Mouse (Mus musculus) stomach, embryonic 14.5 days (tissue): Measurements from ENCODE around the gene Frat1. TPM values are rescaled to one million over a fixed set of nuclear protein-coding genes. Genes with fewer than 3 reads are reported as not detected.
A peak's percentile ranks its signal among the peaks of the same experiment; 100 is the strongest.
"Not testable (repeated sequence)": the region's sequence is repeated elsewhere in the genome, so short reads cannot be mapped to it uniquely, and the experiment has no call there.

Experiments
- ATAC-seq: fragments of 200-750 bp; cut with Nextera tagmentation; 2 replicates; pipeline ENCODE4 v1.8.0; 2017; ENCODE audit warnings: low read depth, moderate TSS enrichment; ENCODE audit not compliant: insufficient number of reproducible peaks, insufficient read depth, low FRiP score
- H3K27ac ChIP-seq: fragments of 300-500 bp; sonication (generic); 2 replicates; pipeline ENCODE4 v1.5.1; 2014; ENCODE audit warnings: mild to moderate bottlenecking, low read length, moderate library complexity, mixed read lengths
- H3K27me3 ChIP-seq: fragments of 300-500 bp; sonication (generic); 2 replicates; pipeline ENCODE4 v1.6.1; 2014; ENCODE audit warnings: low read length, control low read depth, mixed read lengths; ENCODE audit not compliant: control insufficient read depth, insufficient read depth
- H3K36me3 ChIP-seq: fragments of 300-500 bp; sonication (generic); 2 replicates; pipeline ENCODE4 v1.6.1; 2014; ENCODE audit warnings: mild to moderate bottlenecking, control low read depth, low read length, moderate library complexity, mixed read lengths; ENCODE audit not compliant: control insufficient read depth, insufficient read depth
- H3K4me1 ChIP-seq: fragments of 300-500 bp; sonication (generic); 2 replicates; pipeline ENCODE4 v1.6.1; 2014; ENCODE audit warnings: low read length, control low read depth, mixed read lengths; ENCODE audit not compliant: control insufficient read depth, insufficient read depth
- H3K4me2 ChIP-seq: fragments of 300-500 bp; sonication (generic); replicated peaks from 2 replicates; pipeline ENCODE4 v1.6.1; 2014; ENCODE audit warnings: low read depth, low read length, control low read depth
- H3K4me3 ChIP-seq: fragments of 300-500 bp; sonication (generic); 2 replicates; pipeline ENCODE4 v1.5.1; 2014; ENCODE audit warnings: low read depth, low read length, control low read depth
- H3K9ac ChIP-seq: fragments of 300-500 bp; sonication (generic); replicated peaks from 2 replicates; pipeline ENCODE4 v1.6.1; 2014; ENCODE audit warnings: low read depth, mild to moderate bottlenecking, control low read depth, low read length, moderate library complexity, mixed read lengths
- H3K9me3 ChIP-seq: fragments of 300-500 bp; sonication (generic); 2 replicates; pipeline ENCODE4 v1.6.1; 2016; ENCODE audit warnings: low read depth, low read length, control low read depth; ENCODE audit not compliant: control insufficient read depth
- WGBS: fragments of 180-500 bp; shearing (Covaris S2); extraction: QIAGEN DNeasy Blood & Tissue Kit; methylation state at CpG from one replicate; pipeline ENCODE4 v1.1.7; 2014; 5-methylcytosine and 5-hydroxymethylcytosine counted together
- polyA plus RNA-seq: library from polyadenylated mRNA; unstranded; fragments of >200 nt; fragmentation: Nextera tagmentation; extraction: Ambion mirVana; gene quantifications from 2 replicates; pipeline ENCODE4 v1.2.1, GENCODE M21; 2014

Gene Frat1
- polyA plus RNA-seq, 1 experiment from 2014 or later: 14.1 TPM

DNA sequence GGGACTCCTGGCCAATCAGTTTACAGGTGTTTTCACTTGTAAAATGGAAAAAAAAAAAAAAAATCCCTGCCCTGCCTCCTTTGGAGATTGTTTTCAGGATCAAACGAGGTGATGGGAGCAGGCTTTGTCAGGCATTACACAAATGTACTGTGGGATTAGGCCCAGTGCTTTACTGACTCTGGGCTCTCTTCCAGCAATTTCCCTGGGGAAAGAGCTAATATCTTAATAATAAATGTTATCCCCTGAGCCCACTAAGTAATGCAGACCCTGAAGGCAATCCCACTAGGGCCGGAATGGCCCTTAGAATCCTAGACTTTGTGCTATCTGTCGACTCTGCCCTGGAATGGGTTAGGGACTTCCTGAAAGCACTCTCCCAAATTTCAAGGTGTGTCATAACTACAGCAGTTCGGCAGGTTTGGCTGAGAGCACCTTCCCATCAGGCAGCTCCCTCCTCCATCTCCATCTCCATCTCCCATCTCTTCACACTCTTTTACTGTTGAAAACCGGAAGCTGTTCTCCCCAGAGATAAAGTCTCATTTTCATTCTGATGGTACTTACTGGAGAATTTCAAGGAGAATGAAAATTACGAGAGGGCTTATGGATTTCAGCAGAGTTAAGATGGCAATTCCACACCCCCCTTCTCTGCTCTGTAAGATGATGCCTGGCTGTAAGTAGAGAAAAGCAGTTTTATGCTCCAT lies 20.4 kb downstream of the Frat1 start:
- H3K27me3 ChIP-seq: no peaks in the 10 kb centered on the region
- no peaks in the 10 kb centered on the region for H3K36me3 ChIP-seq
- 33% methylated on average over 6 of the region's 6 CpGs for WGBS
- no peak overlapping the region for H3K4me2 ChIP-seq
- H3K9ac ChIP-seq: no peak overlapping the region
- H3K27ac ChIP-seq: peak overlapping the region; percentile 15; the same call in 1 of the 2 replicates
- no peak for ATAC-seq
- no peak overlapping the region for H3K4me3 ChIP-seq
- no peaks in the 10 kb centered on the region for H3K9me3 ChIP-seq
- H3K4me1 ChIP-seq: peaks cover 12% of the 10 kb centered on the region; the same call in 1 of the 2 replicates

DNA sequence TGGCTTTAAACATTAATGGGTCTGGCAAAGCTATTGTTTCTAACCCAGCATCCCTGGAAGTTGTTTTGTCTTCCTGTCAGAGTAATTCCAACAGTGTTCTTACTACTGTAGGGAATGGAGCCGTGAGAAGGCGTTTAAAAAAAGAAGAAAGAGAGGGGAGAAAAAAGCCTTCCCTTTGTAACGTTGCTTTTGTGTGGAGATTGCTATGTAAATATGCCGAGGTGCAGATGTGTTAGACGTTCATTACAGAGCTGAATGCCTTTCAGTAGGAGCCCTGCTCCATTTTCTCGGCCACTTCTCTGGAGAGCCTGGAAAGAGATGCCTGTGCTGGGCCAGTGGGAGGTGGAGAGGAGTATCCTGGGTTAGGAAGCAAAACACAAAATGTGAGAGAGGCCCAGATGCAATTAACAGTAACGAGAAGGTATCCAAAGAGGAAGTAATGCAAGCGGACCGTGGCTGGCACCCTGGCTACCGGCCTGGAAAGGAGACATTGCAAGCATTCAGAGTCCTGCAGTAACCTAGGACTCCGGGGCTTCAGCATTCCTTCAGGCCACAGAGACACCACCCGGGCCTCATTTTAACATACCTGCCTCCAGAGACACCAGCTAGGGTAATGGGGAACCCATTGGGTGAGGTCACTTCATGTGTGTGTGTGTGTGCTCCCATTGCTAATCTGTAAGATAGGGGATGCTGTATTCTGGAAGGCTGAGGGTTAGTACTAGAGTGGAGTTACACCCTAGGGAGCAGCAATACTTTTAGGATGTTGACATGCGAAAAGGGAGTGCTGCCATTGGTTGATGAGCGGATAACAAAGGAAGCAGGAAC lies 21.2 kb downstream of the Frat1 start:
- H3K4me3 ChIP-seq: no peak overlapping the region
- peaks cover 12% of the 10 kb centered on the region; the same call in 1 of the 2 replicates for H3K4me1 ChIP-seq
- no peak overlapping the region for H3K9ac ChIP-seq
- WGBS: 41% methylated on average over 14 of the region's 14 CpGs
- H3K27me3 ChIP-seq: no peaks in the 10 kb centered on the region
- no peak for ATAC-seq
- no peaks in the 10 kb centered on the region for H3K9me3 ChIP-seq
- no peaks in the 10 kb centered on the region for H3K36me3 ChIP-seq
- no peak overlapping the region for H3K4me2 ChIP-seq
- H3K27ac ChIP-seq: 0 out of 2 replicates have a peak overlapping the region, but pooled peaks have one; percentile 15

DNA sequence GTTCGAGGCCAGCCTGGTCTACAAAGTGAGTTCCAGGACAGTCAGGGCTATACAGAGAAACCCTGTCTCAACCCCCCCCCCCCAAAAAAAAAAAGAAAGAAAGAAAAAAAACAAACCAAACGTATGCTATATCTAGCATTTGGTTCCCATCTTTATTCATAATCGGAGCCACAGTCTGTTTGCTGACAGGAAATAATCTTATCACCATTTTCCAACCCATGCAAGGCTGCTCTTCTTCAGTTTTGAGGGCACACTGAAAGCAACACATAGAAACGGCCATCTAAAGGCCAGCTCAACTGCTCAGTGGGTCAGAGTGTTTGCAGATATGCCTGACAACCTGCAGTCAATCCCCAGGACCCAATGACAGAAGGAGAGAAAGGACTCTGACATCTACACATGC lies 22.7 kb downstream of the Frat1 start:
- WGBS: 78% methylated on average over 4 of the region's 4 CpGs
- Histone ChIP-seq H3K4me1 (peaks cover 8% of the 10 kb centered on the region; the same call in 1 of the 2 replicates), H3K4me2 (no peak overlapping the region), H3K9ac (no peak overlapping the region), H3K4me3 (no peak overlapping the region), H3K36me3 (no peaks in the 10 kb centered on the region), H3K27ac (no peak overlapping the region), H3K9me3 (no peaks in the 10 kb centered on the region), H3K27me3 (no peaks in the 10 kb centered on the region)
- ATAC-seq: no peak

DNA sequence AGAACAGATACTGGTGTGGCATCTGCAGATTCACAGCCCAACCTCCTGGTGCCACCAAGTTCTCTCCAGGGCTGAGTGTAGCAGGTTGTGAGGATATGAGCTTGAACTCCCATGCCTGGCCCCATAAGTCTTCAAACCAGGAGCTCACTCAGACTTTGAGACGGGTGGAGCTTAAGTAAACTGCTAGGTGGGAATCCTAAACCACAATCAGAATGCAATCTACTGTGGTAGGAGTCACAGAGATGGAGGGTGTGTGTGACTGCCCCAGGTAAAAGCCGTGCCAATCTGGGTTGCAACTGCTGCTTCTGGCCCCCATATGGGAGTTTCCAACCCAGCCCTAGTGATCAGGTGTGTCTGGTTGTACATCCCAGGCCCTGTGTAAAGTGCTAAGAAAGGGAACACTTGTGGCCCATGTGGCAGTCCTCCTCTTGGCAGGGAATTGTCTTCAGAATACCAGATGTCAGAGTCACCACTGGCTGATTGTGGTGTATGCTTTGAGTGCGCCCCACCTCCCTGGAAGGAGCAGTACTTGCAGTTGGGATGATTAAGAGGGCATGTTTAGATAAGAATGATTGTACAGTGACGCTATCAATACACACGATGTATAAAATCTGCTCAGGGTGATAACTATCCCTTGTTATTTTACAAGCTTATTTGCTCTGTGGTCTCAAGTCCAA lies 27.5 kb downstream of the Frat1 start:
- peaks cover 3% of the 10 kb centered on the region; the same call in 1 of the 2 replicates for H3K36me3 ChIP-seq
- H3K9me3 ChIP-seq: no peaks in the 10 kb centered on the region
- no peak overlapping the region for H3K4me3 ChIP-seq
- H3K27ac ChIP-seq: no peak overlapping the region
- H3K4me1 ChIP-seq: no peaks in the 10 kb centered on the region
- no peaks in the 10 kb centered on the region for H3K27me3 ChIP-seq
- ATAC-seq: peak; percentile 50; the same call in 1 of the 2 replicates
- H3K4me2 ChIP-seq: no peak overlapping the region
- H3K9ac ChIP-seq: no peak overlapping the region
- WGBS: 64% methylated on average over 5 of the region's 5 CpGs

DNA sequence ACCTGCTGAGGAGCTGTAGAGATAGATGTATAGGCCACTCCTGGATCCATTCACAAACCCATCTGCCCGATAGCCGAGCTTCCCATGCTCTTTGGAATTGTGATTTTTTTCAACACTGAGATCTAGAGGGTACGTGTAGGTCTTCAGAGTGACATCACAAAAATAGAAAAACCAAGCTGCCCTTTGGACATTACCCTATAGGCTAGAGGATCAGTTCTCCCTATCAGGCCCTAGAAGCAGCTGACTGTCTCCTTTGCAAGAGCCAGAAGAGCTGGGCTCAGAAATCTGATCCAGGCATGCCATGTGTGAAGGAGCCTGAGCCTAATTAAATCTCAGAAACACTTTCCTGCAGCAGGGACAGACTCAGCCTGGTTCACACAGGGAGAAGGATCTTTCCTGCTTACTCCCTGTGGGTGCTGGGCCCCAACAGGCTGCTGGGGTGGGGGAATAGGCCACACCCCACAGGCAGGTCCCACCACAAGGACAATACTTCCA lies 28.1 kb downstream of the Frat1 start:
- H3K4me2 ChIP-seq: no peak overlapping the region
- no peak for ATAC-seq
- no peak overlapping the region for H3K27ac ChIP-seq
- H3K36me3 ChIP-seq: peaks cover 5% of the 10 kb centered on the region; the same call in 1 of the 2 replicates
- no peak overlapping the region for H3K4me3 ChIP-seq
- H3K9ac ChIP-seq: no peak overlapping the region
- WGBS: 72% methylated on average over 3 of the region's 3 CpGs
- H3K27me3 ChIP-seq: no peaks in the 10 kb centered on the region
- H3K9me3 ChIP-seq: no peaks in the 10 kb centered on the region
- no peaks in the 10 kb centered on the region for H3K4me1 ChIP-seq

DNA sequence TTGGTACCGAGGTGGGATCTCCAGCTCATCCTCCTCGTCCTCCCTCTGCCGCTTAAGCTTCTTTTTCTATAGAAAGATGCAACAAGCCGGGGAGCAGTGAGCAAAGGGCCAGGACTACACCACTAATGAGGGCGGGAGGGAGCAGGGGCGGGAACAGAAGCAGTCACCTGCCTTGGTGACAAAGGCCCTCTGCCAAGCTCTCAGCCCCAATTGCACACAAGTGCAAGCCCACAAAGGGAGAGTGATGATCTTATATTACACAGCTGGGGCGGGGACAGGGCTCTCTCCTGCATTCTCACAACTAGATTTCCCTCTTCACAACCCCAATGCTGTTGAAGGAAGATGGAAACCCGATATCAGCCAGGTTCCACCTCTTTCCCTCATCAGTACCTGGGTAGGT lies 36.9 kb downstream of the Frat1 start:
- H3K27ac ChIP-seq: no peak overlapping the region
- H3K36me3 ChIP-seq: peaks cover 42% of the 10 kb centered on the region
- H3K4me3 ChIP-seq: no peak overlapping the region
- 90% methylated on average over 8 of the region's 8 CpGs for WGBS
- no peaks in the 10 kb centered on the region for H3K27me3 ChIP-seq
- H3K9me3 ChIP-seq: no peaks in the 10 kb centered on the region
- no peaks in the 10 kb centered on the region for H3K4me1 ChIP-seq
- no peak overlapping the region for H3K4me2 ChIP-seq
- no peak for ATAC-seq
- H3K9ac ChIP-seq: no peak overlapping the region

DNA sequence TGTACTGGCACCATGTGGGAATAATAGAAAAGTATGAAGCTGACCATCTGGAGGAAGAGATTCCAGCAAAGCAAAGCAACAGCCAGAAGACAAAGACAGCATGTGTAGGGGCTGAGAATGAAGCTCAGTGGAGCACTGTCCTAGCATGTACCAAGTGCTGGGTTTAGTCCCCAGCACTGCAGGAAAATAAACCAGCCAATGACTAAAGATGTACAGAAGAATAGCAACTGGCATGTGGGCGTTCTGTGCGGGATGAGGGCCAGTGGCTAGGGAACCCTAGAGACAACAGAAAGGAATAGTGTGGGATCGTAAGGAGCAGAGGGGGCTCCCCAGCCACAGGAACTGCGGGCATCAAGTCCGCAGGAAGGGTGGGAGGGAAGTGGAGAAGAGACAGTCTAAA lies 39.5 kb downstream of the Frat1 start:
- Histone ChIP-seq H3K4me3 (no peak overlapping the region), H3K4me2 (no peak overlapping the region), H3K9me3 (no peaks in the 10 kb centered on the region), H3K4me1 (no peaks in the 10 kb centered on the region), H3K27ac (no peak overlapping the region), H3K9ac (no peak overlapping the region), H3K27me3 (no peaks in the 10 kb centered on the region), H3K36me3 (peaks cover 52% of the 10 kb centered on the region)
- no peak for ATAC-seq
- WGBS: 95% methylated on average over 5 of the region's 5 CpGs

DNA sequence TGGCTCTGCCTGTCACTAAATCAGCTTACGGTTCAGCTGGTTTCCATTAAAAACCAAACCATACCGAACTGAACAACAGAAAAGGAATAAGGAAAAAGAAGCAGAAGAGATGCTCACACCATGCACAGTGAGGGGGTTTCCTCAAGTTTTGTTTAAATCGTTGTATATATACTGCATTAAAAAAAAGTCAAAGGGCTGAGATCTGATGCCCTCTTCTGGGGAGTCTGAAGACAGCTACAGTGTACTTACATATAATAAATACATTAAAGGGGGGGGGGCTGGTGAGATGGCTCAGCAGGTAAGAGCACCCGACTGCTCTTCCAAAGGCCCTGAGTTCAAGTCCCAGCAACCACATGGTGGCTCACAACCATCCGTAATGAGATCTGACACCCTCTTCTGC lies 40.2 kb downstream of the Frat1 start:
- not testable (repeated sequence) for H3K9ac ChIP-seq, H3K4me3 ChIP-seq, H3K27me3 ChIP-seq, H3K9me3 ChIP-seq, H3K27ac ChIP-seq, ATAC-seq, H3K4me1 ChIP-seq, H3K4me2 ChIP-seq
- WGBS: 86% methylated on average over 5 of the region's 5 CpGs
- H3K36me3 ChIP-seq: peaks cover 59% of the 10 kb centered on the region
